In the genomic region with DNA sequence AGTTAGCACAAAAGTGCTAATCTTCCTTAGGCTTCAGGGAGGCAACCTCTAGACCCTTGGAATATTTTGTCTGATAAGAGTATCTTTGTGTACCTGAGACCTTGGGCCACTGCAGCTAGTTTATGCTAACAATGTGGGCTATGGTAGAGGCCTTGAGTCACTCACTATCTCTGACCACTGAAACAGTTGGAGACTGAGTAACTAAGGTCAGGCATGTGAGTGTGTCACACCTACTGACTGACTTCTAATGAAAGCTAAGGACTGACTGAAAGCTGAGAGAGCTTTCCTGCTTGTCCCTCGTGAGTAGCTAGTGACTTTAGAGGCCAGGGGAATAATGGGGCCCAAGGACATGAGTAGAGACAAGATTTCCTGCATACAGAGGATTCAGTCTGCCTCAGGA, we compare ENCODE assay signal across 18 mouse cellular contexts. TPM values are rescaled to one million over a fixed set of nuclear protein-coding genes. Genes with fewer than 3 reads are reported as not detected.
A peak's percentile ranks its signal among the peaks of the same experiment; 100 is the strongest.
DNase-seq lines count a peak whose midpoint lies in the region; ATAC-seq and TF ChIP-seq lines count a peak whose summit lies in the region.
"Had no signal": no experiment of that assay in that cellular context is flagged by ENCODE, and none has a peak within 500 bp of the region (broad histone marks: within the 10 kb centered on the region; RNA-seq: fewer than 3 reads in every experiment).

No protein-coding gene starts in this region.

- TF ChIP-seq POLR2A in heart, adult 2 months (IDR thresholded peaks at IDR 0.05; ENCODE audit: insufficient read depth, low read depth, low read length): no peak

- H3K27me3 ChIP-seq in heart, embryonic 13.5 days (replicated peaks): no peaks in the 10 kb centered on the region
- no peaks in the 10 kb centered on the region for H3K27me3 ChIP-seq in heart, adult 2 months (ENCODE audit: control insufficient read depth, insufficient read depth, low read length)
- H3K27me3 ChIP-seq in heart, postnatal 0 days (ENCODE audit: control insufficient read depth, insufficient read depth, low read length): no peaks in the 10 kb centered on the region
- no peaks in the 10 kb centered on the region for H3K27me3 ChIP-seq in intestine, embryonic 15.5 days (replicated peaks)
- H3K27me3 ChIP-seq in intestine, embryonic 16.5 days (replicated peaks; ENCODE audit: control insufficient read depth, insufficient read depth, low read length): no peaks in the 10 kb centered on the region
- H3K27me3 ChIP-seq: embryonic facial prominence, embryonic 12.5 days; forebrain, embryonic 15.5 days had no signal

- no peak overlapping the region for H3K9ac ChIP-seq in heart, embryonic 13.5 days
- no peak overlapping the region for H3K9ac ChIP-seq in heart, adult 2 months (ENCODE audit: low read depth, low read length)
- no peak overlapping the region for H3K9ac ChIP-seq in heart, postnatal 0 days (replicated peaks; ENCODE audit: low read depth, low read length)
- H3K9ac ChIP-seq in intestine, embryonic 15.5 days: no peak overlapping the region
- no peak overlapping the region for H3K9ac ChIP-seq in intestine, embryonic 16.5 days (ENCODE audit: low read depth, low read length)
- H3K9ac ChIP-seq: embryonic facial prominence, embryonic 12.5 days; forebrain, embryonic 15.5 days; hindbrain, embryonic 14.5 days had no signal

- H3K36me3 ChIP-seq in heart, embryonic 13.5 days: no peaks in the 10 kb centered on the region
- no peaks in the 10 kb centered on the region for H3K36me3 ChIP-seq in heart, adult 2 months (ENCODE audit: control insufficient read depth, insufficient read depth, low read length)
- no peaks in the 10 kb centered on the region for H3K36me3 ChIP-seq in heart, postnatal 0 days (replicated peaks; ENCODE audit: control insufficient read depth, insufficient read depth, low read length)
- H3K36me3 ChIP-seq in intestine, embryonic 15.5 days: no peaks in the 10 kb centered on the region
- H3K36me3 ChIP-seq in intestine, embryonic 16.5 days (ENCODE audit: control insufficient read depth, insufficient read depth, low read length): no peaks in the 10 kb centered on the region
- H3K36me3 ChIP-seq: embryonic facial prominence, embryonic 12.5 days; forebrain, embryonic 15.5 days; hindbrain, embryonic 10.5 days had no signal

- H3K4me2 ChIP-seq in heart, embryonic 13.5 days: no peak overlapping the region
- H3K4me2 ChIP-seq in heart, postnatal 0 days (ENCODE audit: low read depth, low read length): no peak overlapping the region
- H3K4me2 ChIP-seq in intestine, embryonic 15.5 days (replicated peaks): no peak overlapping the region
- H3K4me2 ChIP-seq in intestine, embryonic 16.5 days (ENCODE audit: low read depth, low read length): no peak overlapping the region
- H3K4me2 ChIP-seq: embryonic facial prominence, embryonic 12.5 days; forebrain, embryonic 15.5 days; hindbrain, embryonic 14.5 days had no signal

- intact Hi-C loops in heart, adult 2 months (cut with DNase I): no loop called here
- intact Hi-C loops in heart, postnatal 14 days (cut with DNase I): no loop called here

- H3K4me1 ChIP-seq in heart, embryonic 13.5 days: peaks cover 14% of the 10 kb centered on the region; the same call in 1 of the 2 replicates
- H3K4me1 ChIP-seq in heart, adult 2 months (ENCODE audit: control insufficient read depth, insufficient read depth, low read length): no peaks in the 10 kb centered on the region
- H3K4me1 ChIP-seq in heart, postnatal 0 days (ENCODE audit: control insufficient read depth, insufficient read depth): peaks cover 3% of the 10 kb centered on the region; the same call in 1 of the 2 replicates
- no peaks in the 10 kb centered on the region for H3K4me1 ChIP-seq in intestine, embryonic 15.5 days (replicated peaks)
- H3K4me1 ChIP-seq in intestine, embryonic 16.5 days (ENCODE audit: control insufficient read depth, insufficient read depth, low read length): no peaks in the 10 kb centered on the region
- H3K4me1 ChIP-seq: embryonic facial prominence, embryonic 12.5 days; forebrain, embryonic 15.5 days; hindbrain, embryonic 10.5 days had no signal

- WGBS in heart, embryonic 13.5 days: 13% methylated on average over 1 of the region's 1 CpGs
- 39% methylated on average over 1 of the region's 1 CpGs for WGBS in heart, adult 2 months
- 32% methylated on average over 1 of the region's 1 CpGs for WGBS in heart, postnatal 0 days
- 50% methylated on average over 1 of the region's 1 CpGs for WGBS in intestine, embryonic 15.5 days
- 47% methylated on average over 1 of the region's 1 CpGs for WGBS in intestine, embryonic 16.5 days

- peak overlapping the region; percentile 56 for H3K27ac ChIP-seq in heart, embryonic 13.5 days (replicated peaks)
- H3K27ac ChIP-seq in heart, adult 2 months: no peak overlapping the region
- peak overlapping the region; percentile 34; the same call in 1 of the 2 replicates for H3K27ac ChIP-seq in heart, postnatal 0 days (ENCODE audit: low read depth)
- no peak overlapping the region for H3K27ac ChIP-seq in intestine, embryonic 15.5 days
- no peak overlapping the region for H3K27ac ChIP-seq in intestine, embryonic 16.5 days (ENCODE audit: low read length)
- H3K27ac ChIP-seq: embryonic facial prominence, embryonic 12.5 days; forebrain, embryonic 15.5 days; hindbrain, embryonic 10.5 days; hindbrain, embryonic 14.5 days had no signal

- no peak for TF ChIP-seq CTCF in heart, adult 2 months (IDR thresholded peaks at IDR 0.05)
- no peak for TF ChIP-seq CTCF in heart, postnatal 0 days (IDR thresholded peaks at IDR 0.05; ENCODE audit: low read depth)

- DNase-seq in heart, adult 2 months: no peak
- no peak for DNase-seq in heart, postnatal 0 days (ENCODE audit: low spot score)
- DNase-seq in heart, postnatal 14 days: no peak
- DNase-seq in Muller cell, postnatal 12 days (ENCODE audit: inconsistent ontology term): no peak
- DNase-seq in kidney, postnatal 4 days: no peak
- DNase-seq: cerebellum, adult 11-12 months; cerebellum, adult 9-10 months; cerebellum, postnatal 25 days; gastrocnemius, postnatal 10 days; heart, adult 18-20 months; kidney, adult 11 months had no signal

- no peak for ATAC-seq in heart, embryonic 13.5 days (ENCODE audit: extremely low read depth, insufficient number of reproducible peaks, low FRiP score, low TSS enrichment)
- 0 out of 2 replicates have a peak, but pooled peaks have one; percentile 17 for ATAC-seq in heart, postnatal 0 days (ENCODE audit: insufficient read depth, low read depth)
- ATAC-seq in intestine, embryonic 15.5 days: peak; percentile 82
- ATAC-seq in intestine, embryonic 16.5 days: peak; percentile 91
- ATAC-seq: forebrain, embryonic 15.5 days had no signal

- no peak for TF ChIP-seq EP300 in heart, adult 2 months (IDR thresholded peaks at IDR 0.05; ENCODE audit: insufficient read depth, low read depth, low read length)
- TF ChIP-seq EP300 in heart, postnatal 0 days (IDR thresholded peaks at IDR 0.05; ENCODE audit: low read depth): no peak

- no peak overlapping the region for H3K4me3 ChIP-seq in heart, embryonic 13.5 days
- H3K4me3 ChIP-seq in heart, adult 2 months: no peak overlapping the region
- no peak overlapping the region for H3K4me3 ChIP-seq in heart, postnatal 0 days (ENCODE audit: low read depth, low read length)
- H3K4me3 ChIP-seq in intestine, embryonic 15.5 days (replicated peaks): no peak overlapping the region
- no peak overlapping the region for H3K4me3 ChIP-seq in intestine, embryonic 16.5 days (ENCODE audit: low read length)
- H3K4me3 ChIP-seq: embryonic facial prominence, embryonic 12.5 days; forebrain, embryonic 15.5 days; hindbrain, embryonic 10.5 days had no signal

- no peaks in the 10 kb centered on the region for H3K9me3 ChIP-seq in heart, embryonic 13.5 days
- no peaks in the 10 kb centered on the region for H3K9me3 ChIP-seq in heart, postnatal 0 days (replicated peaks; ENCODE audit: control insufficient read depth, low read length)
- H3K9me3 ChIP-seq in intestine, embryonic 15.5 days: no peaks in the 10 kb centered on the region
- no peaks in the 10 kb centered on the region for H3K9me3 ChIP-seq in intestine, embryonic 16.5 days (ENCODE audit: control insufficient read depth, low read length)
- H3K9me3 ChIP-seq: embryonic facial prominence, embryonic 12.5 days; forebrain, embryonic 15.5 days; hindbrain, embryonic 10.5 days had no signal

- H3K79me2 ChIP-seq in heart, adult 2 months (replicated peaks; ENCODE audit: control insufficient read depth, insufficient read depth, low read length): no peaks in the 10 kb centered on the region

RNA-seq across cellular contexts. Expression of gene Aff2, which starts 54.9 kb away (rescaled TPM):
- 5.6 and 5.9 TPM in 2 replicates for polyA plus RNA-seq in heart, embryonic 13.5 days (2015; fragmentation: Nextera tagmentation; extraction: Ambion mirVana)
- total RNA-seq in heart, adult 2 months (2021): 1 to 10 TPM; 2.0 to 3.3 TPM
- polyA plus RNA-seq in heart, adult 2 months (2012; rRNA removed): 0.94 and 1.1 TPM in 2 replicates
- 3.1 and 4.2 TPM in 2 replicates for total RNA-seq in heart, postnatal 0 days (2014; rRNA removed; ENCODE audit: low replicate concordance)
- polyA plus RNA-seq in heart, postnatal 0 days (2015; fragmentation: Nextera tagmentation; extraction: Ambion mirVana): 2.5 and 3.1 TPM in 2 replicates
- total RNA-seq in heart, postnatal 14 days (2021): 1 to 10 TPM; 1.9 to 2.8 TPM
- polyA plus RNA-seq in intestine, embryonic 15.5 days (2015; fragmentation: Nextera tagmentation; extraction: Ambion mirVana): 3.2 and 3.4 TPM in 2 replicates
- 2.2 and 2.5 TPM in 2 replicates for polyA plus RNA-seq in intestine, embryonic 16.5 days (2015; fragmentation: Nextera tagmentation; extraction: Ambion mirVana)

Comparison
In these comparisons a context has a peak if more than half of its experiments do, and no peak if none do; other contexts are left out.
1. H3K27ac ChIP-seq: peak in heart, embryonic 13.5 days (single experiment) and heart, postnatal 0 days (single experiment); none in heart, adult 2 months (single experiment), intestine, embryonic 15.5 days (single experiment) and intestine, embryonic 16.5 days (single experiment).